Mouse (Mus musculus) thymus, postnatal 10 days (tissue): ENCODE measurements around the gene Prtg.

Source experiments
- DNase-seq, 2 experiments: peaks; one replicate each; pipeline ENCODE4 v3.0.0; 2021; ENCODE audit warnings: low spot score in 2 of 2

Prtg gene

DNA sequence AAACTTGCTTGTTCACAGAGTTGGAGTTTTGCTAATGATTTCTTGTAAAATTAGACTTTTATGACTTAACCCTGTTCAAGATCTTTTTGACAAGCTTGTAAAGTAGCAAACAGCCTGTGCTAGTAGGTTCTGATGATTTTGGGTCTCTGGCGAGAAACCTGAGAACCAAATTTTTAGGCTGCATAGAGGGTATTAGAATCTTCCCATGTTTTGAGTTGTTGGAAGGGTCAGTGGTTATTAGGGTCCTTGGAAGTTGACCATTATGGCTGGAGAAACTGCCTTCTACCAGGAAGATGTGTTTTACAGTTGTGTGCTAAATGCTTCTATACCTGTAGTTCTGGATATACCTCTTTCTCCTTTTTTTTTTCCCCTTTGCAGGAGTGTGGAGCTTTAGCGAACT lies 2.4 kb downstream of the Prtg start:
- DNase-seq = no peak

DNA sequence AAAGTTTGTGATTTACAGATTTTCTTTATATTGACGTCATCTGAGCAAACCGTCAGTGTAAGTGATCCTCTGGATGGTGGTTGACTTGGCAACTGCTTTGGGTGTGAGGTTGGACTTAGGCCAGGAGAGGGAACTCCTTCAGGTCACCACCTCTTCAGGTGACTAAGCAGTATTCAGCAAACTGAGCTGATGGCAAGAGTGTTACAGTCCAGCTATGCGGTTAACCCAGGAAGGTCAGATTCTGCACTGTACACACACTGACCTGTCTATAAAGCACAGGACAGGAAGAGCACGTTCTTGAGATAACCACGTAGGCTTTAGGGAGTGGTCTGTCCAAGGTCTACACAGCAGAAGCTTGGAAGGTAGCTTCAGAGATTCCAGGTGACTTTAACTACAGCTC lies 3.9 kb downstream of the Prtg start:
- no peak for DNase-seq

DNA sequence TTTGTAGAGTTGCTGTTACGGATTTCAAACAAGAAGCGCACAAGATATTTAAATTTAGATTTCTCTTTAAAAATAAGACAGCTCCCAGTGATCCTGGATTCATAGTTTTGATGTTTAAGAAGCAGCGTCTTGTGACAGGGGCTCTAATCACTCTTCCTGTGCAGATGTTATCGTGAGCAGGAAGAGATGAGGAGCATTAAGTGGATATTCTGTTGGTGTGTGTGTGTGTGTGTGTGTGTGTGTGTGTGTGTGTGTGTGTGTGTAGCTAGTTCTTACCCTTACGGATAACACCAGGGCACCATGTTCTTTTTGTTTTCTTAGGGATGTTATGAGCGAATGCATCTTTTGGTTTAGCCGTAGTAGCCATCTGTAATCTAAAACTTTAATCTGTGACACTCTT lies 5.4 kb downstream of the Prtg start:
- no peak for DNase-seq

DNA sequence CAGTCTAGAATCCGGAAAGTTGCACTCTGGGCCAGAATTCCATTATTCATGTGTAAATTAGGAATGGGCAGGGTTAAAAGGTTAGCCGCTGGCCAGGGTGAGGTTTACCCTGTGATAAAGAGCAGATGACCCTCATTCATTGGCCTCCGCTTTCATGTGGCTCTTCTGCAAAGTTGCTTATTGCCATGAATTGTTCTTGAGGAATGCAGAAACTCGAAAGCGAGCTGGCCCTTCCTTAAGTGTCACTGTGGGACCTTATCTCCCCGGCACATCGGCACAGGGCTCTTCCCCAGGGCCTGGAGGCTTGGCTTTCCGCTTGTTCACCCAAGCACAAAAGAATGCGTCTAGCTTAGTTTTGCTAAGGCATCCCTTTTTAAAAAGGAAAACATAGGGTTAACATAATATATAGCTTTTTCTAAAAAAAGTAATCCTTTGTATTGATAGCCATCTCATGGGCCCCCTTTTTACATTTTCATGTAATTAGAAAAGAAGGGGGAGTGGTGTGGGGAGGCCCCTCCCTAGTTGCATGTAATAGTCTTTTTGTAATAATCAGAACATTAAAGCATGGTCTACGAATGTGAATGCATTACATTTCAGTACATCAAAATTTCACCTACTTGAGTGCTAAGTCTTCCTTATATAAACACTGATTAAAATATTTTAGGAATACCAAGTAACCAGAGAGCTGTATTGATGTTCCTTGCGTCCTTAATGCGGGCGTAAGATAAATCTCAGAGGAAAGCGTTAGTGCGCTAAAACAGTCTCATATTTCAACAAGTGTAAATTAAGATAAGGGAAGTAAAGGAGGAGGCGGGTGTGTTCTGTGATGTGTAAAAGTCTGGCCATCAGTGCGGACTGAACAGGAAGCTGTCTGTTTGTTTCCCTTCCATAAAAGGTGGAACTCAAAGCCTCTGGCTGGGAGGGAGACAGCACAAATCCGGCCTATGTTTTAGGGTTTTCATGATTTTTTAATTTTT lies 6.2 kb downstream of the Prtg start:
- DNase-seq = no peak

DNA sequence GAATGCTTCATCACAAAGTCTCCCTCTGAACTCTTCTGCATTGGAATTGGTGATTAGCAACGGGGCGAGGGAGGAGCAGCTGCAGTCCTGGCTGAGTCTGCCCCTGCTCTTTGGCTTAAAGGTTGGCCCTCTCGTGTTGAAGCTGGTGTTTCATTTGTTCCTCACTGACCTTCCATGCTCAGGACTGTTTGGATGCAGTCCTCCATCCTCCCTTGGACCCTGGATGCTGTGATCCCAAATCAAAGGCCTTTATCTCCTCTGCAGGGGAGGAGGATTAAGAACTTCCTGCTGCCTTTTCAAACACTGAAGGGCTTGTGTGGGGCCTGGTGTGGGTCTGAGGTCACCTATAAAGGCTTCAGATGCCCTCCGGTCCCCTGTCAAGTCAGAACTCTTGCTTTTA lies 18.8 kb downstream of the Prtg start:
- no peak for DNase-seq

DNA sequence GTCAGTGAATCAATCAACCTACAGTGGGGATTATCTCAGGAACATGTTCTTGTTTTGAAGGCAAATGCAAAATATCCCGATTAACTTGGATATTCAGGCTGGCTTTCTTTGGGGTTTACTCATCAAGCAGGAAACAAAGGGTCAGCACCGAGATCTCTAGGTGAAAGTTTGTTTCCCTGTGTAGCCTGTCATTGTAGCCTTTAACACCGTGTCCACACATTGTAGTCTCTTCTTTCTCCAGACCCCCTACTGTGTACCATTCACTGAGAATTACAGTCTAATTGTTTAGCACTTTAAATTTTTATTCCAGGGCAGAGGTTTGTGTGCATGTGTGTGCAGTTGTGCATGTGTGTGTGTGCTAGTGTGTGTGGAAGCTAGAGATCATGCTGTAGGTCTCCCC lies 19.3 kb downstream of the Prtg start:
- DNase-seq = no peak

DNA sequence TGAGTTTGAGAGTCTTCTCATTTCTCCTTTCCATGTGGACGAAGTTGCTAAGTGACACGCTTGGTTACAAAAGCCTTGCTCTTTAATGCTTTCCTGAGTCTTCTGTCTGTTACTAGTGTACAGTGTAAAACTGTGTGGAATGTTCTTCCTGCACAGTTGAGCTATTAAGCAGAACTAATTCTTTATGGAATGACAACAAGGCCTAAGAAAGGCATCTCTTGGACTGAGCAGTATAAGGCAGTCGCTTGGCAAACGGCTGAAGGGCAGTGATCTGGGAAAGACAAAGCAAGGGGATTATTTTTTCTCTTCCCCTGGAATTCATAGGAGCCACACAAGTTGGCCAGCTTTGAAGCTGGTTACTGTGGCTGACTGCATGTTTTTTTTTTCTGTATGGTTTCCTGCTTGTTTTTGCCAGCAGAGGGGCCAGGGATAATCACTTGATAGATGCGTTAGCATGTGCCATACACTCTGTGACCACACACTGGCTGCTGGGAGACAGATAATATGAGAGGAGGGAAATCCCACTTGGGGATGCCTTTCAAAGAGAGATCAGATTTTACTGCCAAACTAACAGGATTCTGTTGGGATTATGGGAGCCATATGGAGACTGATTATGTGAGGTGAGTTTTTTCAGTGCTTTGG lies 22.1 kb downstream of the Prtg start:
- no peak for DNase-seq

DNA sequence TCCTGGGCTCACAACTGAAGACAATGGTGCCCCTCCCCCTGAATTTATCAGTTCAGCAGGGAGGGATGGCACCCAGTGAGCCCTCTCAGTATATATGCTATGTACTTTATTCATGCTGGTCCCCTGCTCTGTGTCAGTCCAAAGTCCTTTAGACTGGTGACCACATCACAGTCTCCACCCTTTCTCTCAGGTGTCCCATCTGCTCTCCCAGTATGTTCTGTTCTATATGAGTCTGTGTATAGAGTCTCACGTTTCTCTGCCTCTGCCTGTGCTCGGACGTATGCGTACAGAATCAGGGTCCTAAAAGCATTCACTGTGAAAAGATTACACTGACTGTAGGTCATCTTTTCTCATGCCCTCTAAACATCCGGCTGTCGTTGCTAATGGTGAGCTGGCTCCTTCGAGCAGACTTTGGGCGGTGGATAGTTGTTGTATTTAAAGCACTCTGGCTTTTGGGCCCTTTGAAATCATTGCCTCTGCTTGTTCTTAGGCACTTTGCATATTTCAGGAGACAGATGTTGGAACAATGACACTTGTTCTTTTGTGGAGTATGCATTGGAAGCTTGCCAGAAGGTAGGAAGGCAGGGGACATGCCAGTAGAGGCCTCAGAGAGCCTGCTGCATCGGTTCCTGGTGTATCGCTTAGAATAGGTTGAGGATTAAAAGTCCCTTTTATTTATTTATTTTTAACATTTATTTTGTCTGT lies 27.5 kb downstream of the Prtg start:
- DNase-seq = no peak

DNA sequence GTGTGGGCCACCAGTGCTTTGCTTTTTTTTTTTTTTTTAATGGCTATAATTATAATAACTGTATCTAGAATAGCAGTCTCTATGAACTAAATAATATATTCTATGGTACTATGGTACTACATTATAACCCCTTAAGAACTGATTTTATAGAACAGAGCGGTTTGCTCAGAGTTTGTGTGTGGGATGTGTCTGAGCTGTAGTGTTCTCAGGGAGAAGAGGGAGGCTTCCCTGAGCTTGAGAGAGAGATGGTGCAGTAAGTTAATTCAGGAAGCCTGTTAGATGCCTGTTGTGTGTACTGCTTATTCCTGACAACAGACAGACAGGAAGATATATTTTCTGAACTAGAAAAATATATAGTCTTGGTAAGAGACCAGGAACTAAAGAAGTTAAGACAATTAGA lies 28.3 kb downstream of the Prtg start:
- DNase-seq = no peak

DNA sequence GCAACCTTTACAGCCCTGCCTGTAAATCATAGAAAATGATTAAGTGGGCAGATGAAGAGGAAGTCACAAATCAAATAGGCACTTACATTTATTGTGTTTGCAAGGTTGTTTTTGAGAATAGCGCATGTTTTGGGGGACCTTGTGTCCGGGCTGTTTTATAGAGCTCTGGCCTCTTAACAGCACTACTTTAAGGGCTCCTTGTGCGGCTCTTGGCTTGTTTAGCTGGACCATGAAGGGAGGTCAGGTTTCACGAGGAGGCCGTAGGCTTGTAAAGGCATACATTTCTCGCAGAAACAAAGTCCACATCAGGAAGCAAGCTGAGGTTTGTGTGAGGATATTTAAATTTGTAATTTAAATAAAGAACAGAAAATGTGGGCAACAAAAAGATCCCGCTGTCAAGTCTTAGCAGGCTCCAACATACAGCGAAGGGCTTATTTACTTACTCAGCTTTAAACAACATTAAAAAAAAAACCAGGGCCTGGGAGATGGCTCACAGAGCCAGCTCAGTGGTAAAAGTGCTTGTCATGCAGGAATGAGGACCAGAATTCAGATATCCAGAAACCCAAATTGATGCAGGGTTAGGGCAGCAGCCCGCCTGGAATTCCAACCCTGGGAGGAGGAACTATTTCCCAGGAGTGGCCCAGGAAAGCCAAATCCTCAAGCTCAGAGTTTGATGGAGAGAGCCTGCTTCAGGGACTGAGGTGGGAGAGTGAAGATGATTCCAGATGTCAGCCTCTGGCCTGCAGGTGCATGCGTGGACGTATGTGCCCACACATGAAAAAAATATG lies 30.2 kb downstream of the Prtg start:
- no peak for DNase-seq

DNA sequence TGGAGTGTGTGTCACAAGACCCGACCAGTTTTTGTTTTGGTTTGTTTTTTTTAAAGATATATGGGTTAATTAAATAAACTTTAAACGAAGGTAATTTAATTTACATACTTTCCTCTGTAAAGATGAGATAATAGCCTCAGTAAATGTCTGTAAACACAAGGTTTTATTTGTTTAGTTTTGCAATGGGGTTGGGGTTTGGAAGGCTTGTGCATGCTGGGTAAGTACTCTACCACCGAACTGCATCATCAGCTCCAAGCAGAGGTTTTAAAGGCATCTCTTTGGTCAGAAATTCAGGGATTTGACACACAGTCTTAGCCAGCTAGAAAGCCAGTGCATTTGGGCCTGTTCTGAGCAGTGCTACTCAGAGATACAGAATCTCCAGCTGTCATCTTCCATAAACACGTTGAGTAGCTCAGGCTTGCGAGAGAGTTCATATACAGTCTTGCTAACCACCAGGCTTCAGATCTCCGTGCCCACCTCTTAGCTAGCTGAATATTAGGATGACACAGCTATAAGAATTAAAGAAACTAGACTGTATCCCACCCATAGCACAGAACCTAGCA lies 31.0 kb downstream of the Prtg start:
- no peak for DNase-seq

DNA sequence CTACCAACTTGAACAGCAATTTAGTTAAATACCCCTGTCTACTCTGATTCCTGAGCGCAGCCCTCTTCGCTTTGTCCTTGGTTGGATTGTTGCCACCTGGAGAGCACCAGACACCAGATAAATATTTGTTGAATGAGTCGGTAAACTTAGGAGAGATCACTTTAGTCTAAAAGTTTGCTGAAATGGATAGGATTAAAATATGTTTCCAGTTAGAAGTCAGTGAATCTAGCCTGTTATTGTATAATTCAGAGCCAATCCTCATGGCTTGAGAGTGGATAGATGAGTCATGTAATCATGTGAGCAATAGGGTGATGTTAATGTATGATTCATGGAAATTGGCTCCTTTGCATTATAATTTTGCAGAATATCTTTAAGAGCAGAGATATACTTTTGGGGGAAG lies 31.6 kb downstream of the Prtg start:
- DNase-seq = no peak

DNA sequence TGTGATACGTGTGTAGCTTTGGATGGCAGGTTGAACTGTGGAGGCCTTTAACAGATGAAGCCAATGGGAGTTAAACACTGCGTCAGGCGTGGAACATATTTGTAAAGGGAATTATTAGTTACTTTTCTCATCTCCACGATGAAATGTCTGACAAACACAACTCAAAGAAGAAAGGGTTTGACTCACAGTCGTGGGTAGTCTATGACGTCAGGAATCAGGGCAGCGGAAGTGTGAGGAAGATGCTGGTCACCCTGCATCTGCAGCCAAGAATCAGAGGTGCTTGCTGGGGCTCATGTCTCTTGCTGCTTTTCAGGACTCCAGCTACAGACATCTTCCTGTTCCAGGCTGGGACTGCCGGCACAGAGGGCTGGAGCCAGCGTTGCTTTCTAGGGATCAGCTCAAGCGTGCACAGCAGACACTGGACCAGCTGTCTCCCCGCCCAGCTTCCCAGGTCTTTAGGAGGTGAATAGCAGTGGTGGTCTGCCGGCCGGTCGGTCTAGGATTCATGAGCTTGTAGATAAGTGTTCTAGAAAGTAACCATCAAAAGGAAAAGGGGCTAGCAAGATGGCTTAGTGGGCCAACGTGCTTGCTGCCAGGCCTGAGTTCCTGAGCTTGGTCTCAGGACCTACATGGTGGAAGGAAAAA lies 32.8 kb downstream of the Prtg start:
- no peak for DNase-seq

DNA sequence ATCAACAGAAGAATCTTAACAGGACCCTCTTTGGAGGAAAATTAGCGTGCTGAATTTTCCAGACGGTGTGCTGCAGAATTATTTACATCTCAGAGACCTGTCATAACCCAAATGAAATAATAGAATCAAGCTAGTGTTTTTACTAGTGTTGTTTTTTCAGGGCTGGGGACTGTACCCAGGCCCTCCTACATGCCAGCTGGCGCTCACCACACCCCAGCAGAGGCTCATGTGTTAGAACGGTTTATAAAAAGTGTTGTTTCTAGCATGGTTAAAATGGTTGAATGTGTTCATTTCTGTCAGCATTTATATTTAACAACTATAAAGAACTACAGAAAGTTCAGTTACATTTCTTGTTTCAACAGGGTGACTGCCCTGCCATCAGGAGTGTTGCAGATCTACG lies 37.8 kb downstream of the Prtg start:
- DNase-seq = no peak

DNA sequence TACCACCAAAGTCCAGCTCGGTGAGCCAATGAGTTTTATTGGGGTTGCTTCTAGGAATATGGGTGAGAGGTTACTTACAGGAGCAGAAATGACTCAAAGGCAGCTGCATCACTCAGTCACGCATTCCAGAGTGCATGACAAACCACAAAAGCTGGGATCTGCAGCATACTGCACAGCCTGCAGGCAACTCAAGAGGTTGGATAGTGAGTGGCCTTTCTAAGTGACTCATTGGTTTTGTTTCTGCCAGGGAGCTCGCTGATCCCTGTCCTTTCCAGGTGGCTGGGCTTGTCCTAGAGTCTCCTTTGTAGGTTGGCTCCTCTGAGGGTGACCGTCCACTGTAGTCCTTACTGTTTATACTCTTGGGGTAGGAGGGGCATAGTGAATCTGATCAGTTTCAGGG lies 39.5 kb downstream of the Prtg start:
- DNase-seq = no peak

DNA sequence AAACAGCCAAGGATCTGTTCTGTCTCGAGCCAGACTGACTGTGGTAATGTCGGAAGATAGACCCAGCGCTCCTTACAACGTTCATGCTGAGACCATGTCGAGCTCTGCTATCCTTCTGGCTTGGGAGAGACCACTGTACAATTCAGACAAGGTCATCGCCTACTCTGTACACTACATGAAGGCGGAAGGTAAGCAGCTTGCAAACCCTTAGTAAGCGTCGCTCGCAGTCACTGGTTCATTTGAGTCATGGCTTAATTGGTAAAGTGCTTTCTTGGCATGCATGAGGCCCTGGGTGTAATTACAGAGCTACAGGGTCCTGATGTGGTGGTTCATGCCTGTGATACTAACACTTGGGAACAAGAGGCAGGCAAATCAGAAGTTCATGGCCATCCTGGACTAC lies 44.9 kb downstream of the Prtg start:
- no peak for DNase-seq

DNA sequence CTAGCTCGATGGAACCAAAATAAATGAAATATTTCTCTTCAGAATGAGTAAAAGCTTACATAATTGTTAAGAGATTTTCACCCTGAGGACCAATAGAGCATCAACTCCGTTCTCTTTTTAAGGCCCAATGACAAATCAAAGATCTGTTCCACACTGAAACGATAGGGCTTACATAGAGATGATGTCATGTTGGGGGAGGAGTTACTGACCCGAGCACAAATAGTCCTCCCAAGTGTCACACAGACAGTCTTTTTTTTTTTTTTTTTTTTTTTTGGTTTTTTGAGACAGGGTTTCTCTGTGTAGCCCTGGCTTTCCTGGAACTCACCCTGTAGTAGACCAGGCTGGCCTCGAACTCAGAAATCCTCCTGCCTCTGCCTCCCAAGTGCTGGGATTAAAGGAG lies 45.3 kb downstream of the Prtg start:
- no peak for DNase-seq

DNA sequence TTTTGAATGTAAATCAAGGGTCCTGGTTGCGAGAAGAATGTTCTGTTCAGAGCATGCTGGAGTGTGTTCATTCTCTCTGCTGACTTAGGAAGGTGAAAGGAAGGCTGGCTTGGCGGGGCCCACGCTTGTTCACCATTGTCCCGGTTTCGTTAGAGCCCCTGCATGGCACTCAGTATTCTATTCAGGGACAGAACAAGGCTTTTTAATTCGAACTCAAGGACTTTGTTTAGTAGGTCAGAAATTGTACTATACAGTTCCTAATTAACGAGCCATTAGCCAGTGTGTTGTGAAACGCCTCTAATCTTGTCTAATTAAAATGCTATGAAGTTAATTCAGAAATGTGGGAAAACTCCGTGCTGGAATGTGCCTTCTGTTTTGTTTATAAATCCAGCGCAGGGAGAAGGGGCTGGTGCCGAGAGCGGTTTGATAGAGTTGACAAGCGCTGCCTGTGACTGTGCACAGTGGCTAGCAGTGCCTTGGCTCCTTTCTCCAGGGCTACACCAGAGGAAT lies 47.1 kb downstream of the Prtg start:
- DNase-seq = no peak

DNA sequence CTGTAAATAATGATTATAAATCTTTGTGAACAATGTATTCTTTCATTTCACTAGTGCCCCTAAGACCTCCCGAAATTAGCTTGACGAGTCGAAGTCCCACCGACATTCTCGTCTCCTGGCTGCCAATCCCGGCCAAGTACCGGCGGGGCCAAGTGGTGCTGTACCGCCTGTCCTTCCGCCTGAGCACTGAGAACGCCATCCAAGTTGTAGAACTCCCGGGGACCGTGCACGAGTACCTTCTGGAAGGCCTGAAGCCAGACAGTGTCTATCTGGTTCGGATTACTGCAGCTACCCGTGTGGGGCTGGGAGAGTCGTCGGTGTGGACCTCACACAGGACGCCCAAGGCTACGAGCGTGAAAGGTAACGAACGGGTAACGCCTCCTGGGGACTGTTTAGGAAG lies 50.0 kb downstream of the Prtg start:
- DNase-seq = no peak

DNA sequence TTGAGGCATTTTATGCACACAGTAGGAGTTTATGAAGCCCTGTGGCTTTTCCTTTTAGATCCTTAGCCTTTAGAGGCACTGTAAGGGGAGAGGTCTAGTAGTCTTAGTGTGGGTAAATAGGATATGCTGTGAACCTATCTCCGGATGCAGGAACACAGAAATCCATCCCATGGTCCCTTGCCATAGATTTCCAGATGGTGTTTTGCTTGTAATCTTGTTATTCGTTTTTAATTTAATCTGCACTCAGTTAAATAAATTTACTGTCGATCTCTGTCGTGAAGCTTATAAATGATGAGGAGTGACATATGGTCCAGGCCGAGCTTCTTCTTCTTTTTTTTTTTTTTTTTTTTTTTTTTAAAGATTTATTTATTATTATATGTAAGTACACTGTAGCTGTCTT lies 54.1 kb downstream of the Prtg start:
- DNase-seq = no peak

DNA sequence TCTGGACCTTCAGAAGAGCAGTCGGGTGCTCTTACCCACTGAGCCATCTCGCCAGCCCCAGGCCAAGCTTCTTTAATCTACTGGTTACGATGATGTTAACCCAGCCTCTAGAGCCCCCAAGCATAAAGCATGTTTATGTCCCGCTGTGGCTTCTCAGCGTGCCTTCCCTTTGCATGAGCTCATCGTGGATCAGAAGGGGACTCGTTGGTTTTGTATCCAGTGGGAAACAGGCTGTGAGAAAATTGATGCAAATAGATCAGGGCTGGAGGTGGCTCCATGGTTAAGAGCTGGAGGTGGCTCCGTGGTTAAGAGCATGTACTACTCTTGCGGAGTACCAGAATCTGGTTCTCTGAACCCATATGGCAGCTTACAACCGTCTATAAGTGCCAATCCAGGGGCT lies 54.6 kb downstream of the Prtg start:
- DNase-seq = no peak
